Mouse (Mus musculus) megakaryocyte progenitor cell, adult 5-6 weeks (primary cell): Measurements from ENCODE around the gene Krt27. TPM values are rescaled to one million over a fixed set of nuclear protein-coding genes. Genes with fewer than 3 reads are reported as not detected.
A peak's percentile ranks its signal among the peaks of the same experiment; 100 is the strongest.

Experiments used
- ATAC-seq: replicated peaks from 2 replicates; pipeline ENCODE4 v1.8.0; 2016; ENCODE audit warnings: mild to moderate bottlenecking, moderate TSS enrichment, inconsistent platforms; ENCODE audit not compliant: poor library complexity
- total RNA-seq, 2 experiments: library from RNA; stranded (forward) in 1 of 2; stranded (reverse) in 1 of 2; fragments of 157-497, 149-512 nt in 1 of 2; fragments of 200-1000 nt in 1 of 2; gene quantifications; 2 replicates each; pipeline versions ENCODE4 v1.2.3 to v1.2.4; 2015 to 2017

Gene Krt27
- total RNA-seq (2015) (not detected in 2 replicates), total RNA-seq (2017) (not detected in 2 replicates)

DNA sequence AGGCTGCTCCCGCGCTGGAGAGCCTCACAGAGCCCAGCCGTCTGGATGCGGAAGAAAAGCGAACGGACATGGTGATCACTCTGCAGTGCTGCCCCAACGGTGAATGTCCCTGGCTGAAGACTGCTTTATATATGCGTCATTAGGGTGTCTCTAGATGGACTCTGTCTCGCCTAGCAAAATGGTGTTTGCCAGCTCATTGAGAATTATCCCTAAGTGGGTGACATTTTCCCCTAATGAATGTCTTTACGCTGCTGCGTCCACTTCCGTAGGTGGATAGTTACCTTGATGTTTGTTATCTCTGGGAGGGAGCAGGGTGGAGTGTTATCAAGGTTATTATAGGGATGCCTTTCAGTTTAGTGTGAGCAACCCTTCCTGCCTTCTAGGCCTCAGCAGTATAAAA lies at the start of gene Krt27:
Krt27 (minus strand) TSS at position 101 of the 400 bp plus-strand sequence.
- no peak for ATAC-seq

- no peak for ATAC-seq
Measured at GRCm38 (mm10) chr11:99399956-99400549, 49.1 kb upstream of the Krt27 start.

DNA sequence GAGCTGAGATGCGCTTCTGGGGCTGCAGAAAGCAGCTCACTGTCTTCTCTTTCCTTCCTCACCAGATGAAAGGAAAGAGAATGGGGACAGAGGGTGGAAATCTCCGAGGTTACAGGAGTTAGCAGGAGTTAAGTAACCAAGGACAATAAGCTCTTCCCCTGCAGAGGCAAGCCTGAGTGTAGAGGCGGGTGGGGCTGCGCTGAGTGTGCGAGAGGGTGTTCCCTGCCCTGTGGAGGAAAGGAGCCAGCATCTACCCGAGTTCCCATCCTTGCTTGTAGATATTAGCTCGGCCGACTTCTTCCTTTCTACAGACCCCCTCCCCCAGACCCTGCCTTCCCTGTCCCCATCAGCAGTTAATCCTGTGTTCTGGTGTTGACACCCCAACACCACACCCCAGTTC lies 47.9 kb upstream of the Krt27 start:
- no peak for ATAC-seq

DNA sequence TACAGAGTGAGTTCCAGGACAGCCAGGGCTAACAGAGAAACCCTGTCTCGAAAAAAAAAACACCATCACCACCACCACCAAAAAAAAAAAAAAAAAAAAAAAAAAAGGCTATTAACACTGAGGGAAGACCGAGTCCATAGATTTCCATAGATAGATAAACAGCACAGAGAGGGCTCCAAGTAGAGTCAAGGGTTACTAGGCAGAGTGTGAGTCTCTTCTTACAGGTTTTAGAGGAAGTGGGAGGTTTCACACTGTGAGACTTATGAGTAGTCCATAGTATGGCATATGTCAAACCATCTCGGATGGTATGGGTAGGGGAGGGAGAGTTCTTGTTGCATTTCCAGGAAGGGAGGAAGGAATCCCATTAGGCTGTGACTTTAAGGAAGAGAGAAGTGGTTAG lies 47.2 kb upstream of the Krt27 start:
- ATAC-seq: no peak

GRCm38 (mm10) chr11:99396661-99397060 lies 45.8 kb upstream of the Krt27 start:
- no peak for ATAC-seq

DNA sequence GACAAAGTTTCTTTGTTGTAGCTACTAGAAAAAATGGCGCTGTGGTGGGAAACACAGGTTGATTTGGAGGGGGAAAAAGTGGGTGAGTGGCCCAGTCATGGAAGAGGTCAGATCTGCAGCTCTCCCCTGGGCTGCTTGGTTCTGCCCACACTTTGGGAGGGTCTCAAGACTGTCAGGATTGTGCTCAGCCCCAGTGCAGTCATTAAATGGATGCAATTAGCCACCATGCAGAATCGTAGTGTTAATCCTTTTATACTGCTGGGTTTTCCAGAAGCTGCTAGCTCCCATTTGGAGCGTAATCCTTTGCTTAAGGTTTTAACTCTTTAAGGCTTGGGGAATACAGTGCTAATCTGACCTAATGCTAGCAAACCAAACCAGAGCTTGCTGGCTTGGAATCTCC lies 45.1 kb upstream of the Krt27 start:
- no peak for ATAC-seq

DNA sequence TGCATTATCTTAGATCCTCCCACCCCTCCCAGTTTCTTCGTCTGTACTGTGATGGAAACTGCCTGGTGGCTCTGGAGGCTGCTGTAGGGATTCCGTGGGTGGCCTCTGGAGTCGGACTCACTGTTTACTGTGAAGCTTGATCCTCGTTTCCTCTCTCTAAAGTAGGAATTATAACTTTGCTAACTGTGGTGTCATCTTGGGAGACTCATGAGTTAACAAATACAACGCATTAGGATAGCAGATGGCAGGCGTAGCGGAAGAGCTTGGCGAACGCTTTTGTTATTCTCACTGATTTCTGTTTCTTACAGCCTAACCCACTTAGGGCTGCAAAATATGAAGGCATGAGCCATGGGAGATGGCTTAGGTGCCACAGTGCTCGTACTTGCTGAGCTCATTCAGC lies 41.6 kb upstream of the Krt27 start:
- no peak for ATAC-seq

DNA sequence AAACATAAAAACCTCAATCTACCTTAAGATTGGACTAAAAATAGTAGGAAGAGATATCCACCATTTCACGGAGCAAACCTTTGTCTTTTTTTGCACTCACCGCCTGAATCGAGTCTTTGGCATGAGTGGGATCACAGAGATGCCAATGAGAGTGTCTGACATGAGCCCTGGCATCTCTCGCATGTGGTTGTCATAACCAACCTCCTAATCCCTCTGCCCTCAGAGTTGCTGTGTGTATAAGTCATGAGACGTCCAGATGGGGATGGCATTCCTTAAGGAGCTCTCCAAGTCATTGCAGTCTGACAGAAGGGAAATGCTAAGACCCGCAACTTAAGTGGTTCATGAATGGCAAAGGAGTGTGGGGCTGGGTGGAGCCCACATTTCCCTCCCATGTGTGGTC lies 40.5 kb upstream of the Krt27 start:
- no peak for ATAC-seq

- no peak for ATAC-seq
Measured at GRCm38 (mm10) chr11:99390866-99391265, 40.0 kb upstream of the Krt27 start.

- no peak for ATAC-seq
Measured at GRCm38 (mm10) chr11:99389264-99389663, 38.4 kb upstream of the Krt27 start, which contains the start of gene Krt10. Gene Krt10, minus strand, starts transcription at chr11:99389364.

DNA sequence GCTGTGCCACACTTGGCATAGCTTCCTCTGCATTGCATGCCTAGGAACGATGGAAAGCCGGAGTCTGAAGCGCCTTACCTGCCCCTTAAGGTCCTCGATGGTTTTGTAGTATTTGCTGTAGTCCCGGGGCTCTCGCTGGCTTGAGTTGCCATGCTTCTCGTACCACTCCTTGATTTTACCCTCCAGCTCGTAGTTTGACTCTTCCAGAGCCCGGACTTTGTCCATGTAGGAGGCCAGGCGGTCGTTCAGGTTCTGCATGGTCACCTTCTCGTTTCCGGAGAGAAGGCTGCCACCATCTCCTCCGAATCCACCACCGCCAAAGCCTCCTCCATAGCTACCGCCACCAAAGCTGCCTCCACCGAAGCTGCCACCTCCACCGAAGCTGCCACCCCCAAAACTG lies 37.8 kb upstream of the Krt27 start:
- ATAC-seq: no peak

GRCm38 (mm10) chr11:99385813-99386721 lies 35.2 kb upstream of the Krt27 start:
- peak; percentile 99 for ATAC-seq

GRCm38 (mm10) chr11:99379568-99379967 lies 28.7 kb upstream of the Krt27 start:
- peak; percentile 90 for ATAC-seq

- no peak for ATAC-seq
Measured at GRCm38 (mm10) chr11:99374803-99375202, 23.9 kb upstream of the Krt27 start, which contains the start of gene Krt28. Gene Krt28, minus strand, starts transcription at chr11:99374903.

GRCm38 (mm10) chr11:99369853-99370451 lies 19.0 kb upstream of the Krt27 start:
- ATAC-seq: peak; percentile 72

- no peak for ATAC-seq
Measured at GRCm38 (mm10) chr11:99369229-99369628, 18.3 kb upstream of the Krt27 start.

DNA sequence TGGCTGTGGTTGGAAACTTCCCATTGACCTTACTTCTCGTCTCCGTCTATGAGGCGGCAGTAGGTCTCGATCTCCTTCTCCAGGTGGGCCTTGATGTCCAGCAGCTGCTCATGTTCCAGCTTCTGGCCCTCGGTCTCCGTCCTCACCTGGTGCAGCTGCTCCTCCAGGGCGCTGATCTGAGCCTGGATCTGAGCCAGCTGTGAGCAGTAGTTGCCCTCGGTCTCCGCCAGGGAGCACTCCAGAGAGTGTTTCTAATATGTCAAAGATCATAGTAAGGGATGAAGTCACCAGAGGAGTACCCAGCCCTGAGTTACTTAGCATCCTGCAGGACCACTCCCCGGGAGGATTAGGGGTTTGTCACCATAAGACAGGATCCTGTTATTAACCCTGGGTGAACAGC lies 15.9 kb upstream of the Krt27 start:
- 0 out of 2 replicates have a peak, but pooled peaks have one; percentile 34 for ATAC-seq

DNA sequence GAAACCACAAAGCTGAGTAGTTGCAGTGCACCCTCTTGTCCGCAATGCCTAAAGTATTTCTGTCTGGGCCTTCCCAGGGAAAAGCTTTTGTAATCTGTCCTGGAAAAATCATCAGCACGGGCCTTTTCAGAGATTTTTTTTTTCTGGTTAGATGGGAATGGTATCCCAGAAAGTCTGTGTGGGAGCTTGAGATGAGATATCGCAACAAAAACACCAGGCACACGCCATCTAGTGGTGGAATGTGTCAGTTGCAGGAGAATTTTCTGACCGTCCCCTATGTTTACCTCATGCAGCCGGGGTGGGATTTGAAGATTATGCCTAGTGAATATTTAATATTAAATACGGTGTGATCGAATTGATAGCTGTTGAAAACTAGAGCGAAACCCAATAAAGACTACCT lies 13.5 kb upstream of the Krt27 start:
- 0 out of 2 replicates have a peak, but pooled peaks have one; percentile 42 for ATAC-seq

DNA sequence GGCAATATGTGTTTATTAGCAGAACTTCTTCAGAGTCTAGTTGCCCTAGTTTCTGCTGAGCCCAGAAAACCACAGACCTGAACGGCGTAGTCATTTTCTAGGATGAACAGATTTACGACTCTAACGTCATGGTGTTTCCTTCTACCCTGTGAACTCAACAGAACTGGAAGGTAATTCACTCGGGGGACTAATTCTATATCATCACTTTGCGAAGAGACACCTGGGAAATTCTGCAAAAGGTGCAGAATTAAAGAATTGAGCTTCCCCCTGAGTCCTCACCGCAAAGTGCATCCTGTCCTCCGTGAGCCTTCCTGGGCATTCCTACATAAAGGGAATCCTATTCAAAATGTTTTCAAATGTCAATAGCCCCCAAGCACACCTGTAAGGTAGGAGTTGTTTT lies 10.5 kb upstream of the Krt27 start:
- ATAC-seq: no peak

- ATAC-seq: no peak
Measured at GRCm38 (mm10) chr11:99339299-99339847, 11.5 kb downstream of the Krt27 start.

- ATAC-seq: no peak
Measured at GRCm38 (mm10) chr11:99337866-99338265, 13.0 kb downstream of the Krt27 start, which contains the start of gene Krt26. Gene Krt26, minus strand, starts transcription at chr11:99337966.
